Mouse (Mus musculus) thymus, adult 2 months (tissue): ENCODE data around the gene Fbp1.

ENCODE experiments used
- CTCF ChIP-seq: fragments of 200-500 bp; IDR thresholded peaks from 2 replicates; pipeline ENCODE4 v1.5.1; 2012; ENCODE audit warnings: mild to moderate bottlenecking, control low read depth, low read length, moderate library complexity, borderline replicate concordance; ENCODE audit not compliant: control insufficient read depth, poor library complexity, insufficient read depth; ENCODE audit errors: extremely low read depth
- POLR2A ChIP-seq: fragments of 200-500 bp; IDR thresholded peaks from 2 replicates; pipeline ENCODE4 v1.6.1; 2012; ENCODE audit warnings: mild to moderate bottlenecking, low read length, control low read depth, moderate library complexity; ENCODE audit not compliant: control insufficient read depth, poor library complexity, insufficient read depth; ENCODE audit errors: extremely low read depth

DNA sequence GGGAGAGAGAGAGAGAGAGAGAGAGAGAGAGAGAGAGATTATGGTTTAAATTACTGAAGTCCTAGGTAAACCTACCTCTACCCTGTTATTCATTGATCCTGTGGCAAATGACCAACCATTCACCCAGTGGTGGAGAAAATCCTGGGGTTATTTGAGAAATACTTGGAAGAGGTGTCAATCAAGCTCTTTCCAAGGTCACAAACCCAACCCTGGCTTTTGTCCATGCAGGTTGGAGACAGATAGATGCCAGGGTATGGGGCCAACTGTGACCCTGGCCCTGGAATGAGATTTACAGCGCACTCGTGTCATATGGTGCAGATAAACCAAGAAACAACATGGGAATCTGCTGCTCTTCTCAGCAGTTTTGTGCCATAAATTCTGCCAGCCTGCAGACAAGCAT lies 4.6 kb downstream of the Fbp1 start:
- TF ChIP-seq CTCF (no peak), POLR2A (no peak)
